Mouse (Mus musculus) limb, embryonic 14.5 days (tissue): ENCODE measurements around the gene Gng7. TPM values are rescaled to one million over a fixed set of nuclear protein-coding genes. Genes with fewer than 3 reads are reported as not detected.

ENCODE experiments used
- ATAC-seq: fragments of 200-750 bp; cut with Nextera tagmentation; 2 replicates; pipeline ENCODE4 v1.8.0; 2017; ENCODE audit warnings: low read depth, moderate number of reproducible peaks, moderate TSS enrichment; ENCODE audit not compliant: low FRiP score
- DNase-seq: peaks from one replicate; pipeline ENCODE4 v3.0.0-alpha.2; 2015; ENCODE audit warnings: low spot score
- H3K27ac ChIP-seq: fragments of 300-500 bp; sonication (generic); replicated peaks from 2 replicates; pipeline ENCODE4 v1.5.1; 2014; ENCODE audit warnings: low read depth, mild to moderate bottlenecking, low read length, moderate library complexity, mixed read lengths
- H3K27me3 ChIP-seq: fragments of 300-500 bp; sonication (generic); 2 replicates; pipeline ENCODE4 v1.6.1; 2014; ENCODE audit warnings: low read length, mixed read lengths; ENCODE audit not compliant: control insufficient read depth, insufficient read depth
- H3K36me3 ChIP-seq: fragments of 300-500 bp; sonication (generic); 2 replicates; pipeline ENCODE4 v1.6.1; 2014; ENCODE audit warnings: mild to moderate bottlenecking, low read length, moderate library complexity, mixed read lengths; ENCODE audit not compliant: control insufficient read depth, insufficient read depth
- H3K4me1 ChIP-seq: fragments of 300-500 bp; sonication (generic); 2 replicates; pipeline ENCODE4 v1.6.1; 2014; ENCODE audit warnings: antibody characterized with exemption, low read length, mixed read lengths; ENCODE audit not compliant: control insufficient read depth, insufficient read depth
- H3K4me2 ChIP-seq: fragments of 300-500 bp; sonication (generic); replicated peaks from 2 replicates; pipeline ENCODE4 v1.6.1; 2014; ENCODE audit warnings: low read depth, mild to moderate bottlenecking, low read length, moderate library complexity; ENCODE audit not compliant: severe bottlenecking
- H3K4me3 ChIP-seq: fragments of 300-500 bp; sonication (generic); replicated peaks from 2 replicates; pipeline ENCODE4 v1.5.1; 2014; ENCODE audit warnings: low read length
- H3K9ac ChIP-seq: fragments of 300-500 bp; sonication (generic); 2 replicates; pipeline ENCODE4 v1.6.1; 2014; ENCODE audit warnings: mild to moderate bottlenecking, low read depth, low read length, moderate library complexity; ENCODE audit not compliant: severe bottlenecking
- H3K9me3 ChIP-seq: fragments of 300-500 bp; sonication (generic); 2 replicates; pipeline ENCODE4 v1.6.1; 2016; ENCODE audit warnings: low read length; ENCODE audit not compliant: control insufficient read depth
- POLR2A ChIP-seq: fragments of 200-500 bp; IDR thresholded peaks from 2 replicates; pipeline ENCODE4 v1.8.0; 2012; ENCODE audit warnings: inconsistent platforms, mild to moderate bottlenecking, moderate library complexity, borderline replicate concordance; ENCODE audit not compliant: insufficient read depth, insufficient read length; ENCODE audit errors: extremely low read depth
- WGBS: fragments of 180-500 bp; shearing (Covaris S2); extraction: QIAGEN DNeasy Blood & Tissue Kit; methylation state at CpG from one replicate; pipeline ENCODE4 v1.1.7; 2014; 5-methylcytosine and 5-hydroxymethylcytosine counted together
- polyA plus RNA-seq, 2 experiments: library from polyadenylated mRNA; depleted of rRNA in 1 of 2; stranded (reverse) in 1 of 2; unstranded in 1 of 2; fragments of >200 nt; fragmentation: Nextera tagmentation in 1 of 2; extraction: Ambion mirVana in 1 of 2; gene quantifications; 2 replicates each; pipeline versions ENCODE4 v1.2.1 to v1.2.3; 2012 to 2014

Gng7 gene
- polyA plus RNA-seq, 2 experiments, result 6.5 to 7.9 TPM

GRCm38 (mm10) chr10:80915736-80916135 is 99.0 kb downstream of the Gng7 start:
- Histone ChIP-seq H3K9me3 (no peaks in the 10 kb centered on the region), H3K36me3 (peaks cover 26% of the 10 kb centered on the region; the same call in 1 of the 2 replicates), H3K4me1 (peaks cover 7% of the 10 kb centered on the region; the same call in 1 of the 2 replicates), H3K4me2 (no peak overlapping the region), H3K27me3 (no peaks in the 10 kb centered on the region), H3K27ac (no peak overlapping the region), H3K9ac (no peak overlapping the region), H3K4me3 (no peak overlapping the region)
- ATAC-seq (no peak), DNase-seq (no peak)
- 94% methylated on average over 4 of the region's 4 CpGs for WGBS
- no peak for TF ChIP-seq POLR2A

DNA sequence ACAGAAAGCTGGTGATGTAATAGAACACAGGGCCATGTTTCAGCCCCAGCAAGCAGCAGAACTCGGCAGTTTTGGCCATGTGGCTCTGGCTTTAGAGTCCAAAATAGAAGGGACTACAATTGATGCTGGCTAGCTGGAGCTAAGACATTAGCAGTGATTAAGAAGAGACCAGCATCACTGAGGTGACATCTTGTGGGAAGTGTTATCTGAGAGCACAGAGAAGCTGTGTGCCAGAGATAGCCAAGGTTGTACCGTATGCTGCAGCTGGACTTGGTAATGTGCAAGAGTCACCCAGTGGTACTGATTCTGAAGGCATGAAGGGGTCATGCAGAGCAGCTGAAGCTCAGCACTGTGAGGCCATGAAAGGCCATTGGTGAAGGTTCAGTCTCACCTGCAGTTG is 99.5 kb downstream of the Gng7 start:
- peaks cover 7% of the 10 kb centered on the region; the same call in 1 of the 2 replicates for H3K4me1 ChIP-seq
- no peak overlapping the region for H3K9ac ChIP-seq
- H3K4me3 ChIP-seq, result no peak overlapping the region
- 90% methylated on average over 2 of the region's 2 CpGs for WGBS
- peaks cover 27% of the 10 kb centered on the region for H3K36me3 ChIP-seq
- DNase-seq (no peak), ATAC-seq (no peak)
- no peaks in the 10 kb centered on the region for H3K9me3 ChIP-seq
- no peak overlapping the region for H3K27ac ChIP-seq
- TF ChIP-seq POLR2A, result no peak
- no peak overlapping the region for H3K4me2 ChIP-seq
- no peaks in the 10 kb centered on the region for H3K27me3 ChIP-seq

DNA sequence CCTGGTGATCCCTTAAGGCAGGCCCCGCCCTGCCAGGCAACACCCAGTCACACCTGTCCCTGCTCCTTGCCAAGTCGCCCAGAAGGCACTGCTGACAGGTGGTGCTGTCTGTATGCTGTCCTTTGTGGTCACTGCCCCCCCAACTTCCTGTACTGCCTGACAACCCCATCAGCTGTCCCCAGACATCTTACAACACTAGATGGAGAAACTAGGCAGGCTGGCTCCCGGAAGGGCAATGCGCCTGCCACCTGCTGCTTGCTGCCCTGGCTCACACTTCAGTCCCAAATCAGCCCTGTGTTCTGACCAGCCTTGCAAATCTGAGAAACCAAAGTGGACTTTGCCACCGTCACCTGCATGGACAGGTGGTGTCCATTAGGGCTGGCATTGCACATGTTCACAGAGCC is 100.5 kb downstream of the Gng7 start:
- no peak for TF ChIP-seq POLR2A
- no peak overlapping the region for H3K4me3 ChIP-seq
- no peak overlapping the region for H3K27ac ChIP-seq
- H3K27me3 ChIP-seq, result no peaks in the 10 kb centered on the region
- H3K4me1 ChIP-seq, result peaks cover 7% of the 10 kb centered on the region; the same call in 1 of the 2 replicates
- DNase-seq, result peak; percentile 39
- peaks cover 37% of the 10 kb centered on the region for H3K36me3 ChIP-seq
- peak; percentile 48 for ATAC-seq
- 80% methylated on average over 5 of the region's 5 CpGs for WGBS
- no peaks in the 10 kb centered on the region for H3K9me3 ChIP-seq
- H3K9ac ChIP-seq, result no peak overlapping the region
- no peak overlapping the region for H3K4me2 ChIP-seq

DNA sequence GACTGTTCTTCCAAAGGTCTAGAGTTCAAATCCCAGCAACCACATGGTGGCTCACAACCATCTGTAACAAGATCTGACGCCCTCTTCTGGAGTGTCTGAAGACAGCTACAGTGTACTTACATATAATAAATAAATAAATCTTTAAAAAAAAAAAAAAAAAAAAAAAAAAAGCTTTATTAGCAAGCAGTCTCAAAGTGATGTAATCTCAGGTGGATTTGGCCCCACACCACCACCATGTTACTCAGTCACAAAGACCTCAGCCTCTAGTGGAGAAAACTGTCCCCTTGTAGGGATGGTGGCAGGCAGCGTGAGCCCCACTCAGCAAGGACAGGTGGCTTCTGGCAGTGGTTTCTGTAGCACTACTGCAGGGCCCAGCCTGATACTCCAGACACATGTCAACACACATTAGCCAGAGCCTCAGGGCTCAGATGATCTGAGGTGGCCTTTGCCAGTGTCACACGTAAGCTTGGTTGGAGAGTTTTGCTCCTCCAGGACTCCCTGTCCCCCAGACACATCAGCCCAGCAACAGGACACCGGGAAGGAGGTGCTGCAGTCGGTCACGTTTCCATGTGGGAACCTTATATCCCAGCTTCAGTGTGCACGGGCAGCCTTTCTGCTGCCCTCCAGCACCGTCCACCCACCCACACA is 101.3 kb downstream of the Gng7 start:
- Histone ChIP-seq H3K9ac (no peak overlapping the region), H3K4me1 (peaks cover 6% of the 10 kb centered on the region; the same call in 1 of the 2 replicates), H3K4me2 (no peak overlapping the region), H3K9me3 (no peaks in the 10 kb centered on the region), H3K27me3 (no peaks in the 10 kb centered on the region), H3K36me3 (peaks cover 45% of the 10 kb centered on the region), H3K4me3 (no peak overlapping the region), H3K27ac (no peak overlapping the region)
- DNase-seq, result no peak
- TF ChIP-seq POLR2A, result no peak
- WGBS, result 84% methylated on average over 7 of the region's 8 CpGs
- ATAC-seq, result no peak

DNA sequence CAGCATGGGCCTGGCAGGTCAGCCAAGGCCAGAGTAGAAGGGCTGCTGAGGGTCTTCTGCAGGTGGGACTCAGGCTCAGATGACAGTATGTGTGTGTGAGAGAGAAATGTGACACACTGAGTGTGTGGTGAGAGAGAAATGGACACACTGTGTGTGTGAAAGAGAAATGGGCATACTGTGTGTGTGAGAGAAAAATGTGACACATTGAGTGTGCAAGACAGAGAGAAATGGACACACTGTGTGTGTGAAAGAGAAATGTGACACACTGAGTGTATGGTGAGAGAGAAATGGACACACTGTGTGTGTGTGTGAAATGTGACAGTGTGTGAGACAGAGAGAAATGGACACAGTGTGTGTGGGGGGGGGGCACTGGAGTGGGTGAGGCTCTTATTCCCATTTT is 102.9 kb downstream of the Gng7 start:
- no peak for TF ChIP-seq POLR2A
- ATAC-seq (no peak), DNase-seq (no peak)
- no peak overlapping the region for H3K4me3 ChIP-seq
- H3K36me3 ChIP-seq, result peaks cover 57% of the 10 kb centered on the region
- H3K9ac ChIP-seq, result no peak overlapping the region
- no peak overlapping the region for H3K4me2 ChIP-seq
- H3K9me3 ChIP-seq, result no peaks in the 10 kb centered on the region
- no peaks in the 10 kb centered on the region; the same call in 1 of the 2 replicates for H3K4me1 ChIP-seq
- H3K27me3 ChIP-seq, result no peaks in the 10 kb centered on the region
- H3K27ac ChIP-seq, result no peak overlapping the region

DNA sequence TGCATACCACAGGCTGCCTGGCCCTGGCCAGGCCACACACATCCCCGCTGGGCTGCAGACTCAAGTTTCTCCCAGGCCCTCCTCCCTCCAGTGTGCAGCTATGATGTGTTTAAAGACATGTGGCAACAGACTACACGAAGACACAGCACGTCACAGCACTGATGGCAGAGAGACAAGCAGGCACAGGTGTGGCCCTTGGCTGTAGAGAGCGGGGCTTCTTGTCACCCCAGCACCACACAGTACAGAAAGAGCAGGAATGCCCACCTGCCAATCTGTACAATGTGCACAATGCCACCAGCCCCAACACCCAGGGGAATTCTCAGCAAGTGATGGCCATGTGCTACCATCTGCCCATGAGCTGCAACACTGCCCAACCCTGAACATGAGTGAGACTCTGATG is 103.4 kb downstream of the Gng7 start:
- WGBS, result 95% methylated on average over 4 of the region's 4 CpGs
- Histone ChIP-seq H3K27ac (no peak overlapping the region), H3K4me1 (no peaks in the 10 kb centered on the region), H3K27me3 (no peaks in the 10 kb centered on the region), H3K4me2 (no peak overlapping the region), H3K36me3 (peaks cover 60% of the 10 kb centered on the region), H3K4me3 (no peak overlapping the region), H3K9me3 (no peaks in the 10 kb centered on the region), H3K9ac (no peak overlapping the region)
- ATAC-seq (peak; percentile 32), DNase-seq (peak; percentile 25)
- TF ChIP-seq POLR2A, result no peak
